Mouse (Mus musculus) lung, postnatal 4 days (tissue): ENCODE measurements around the gene Gal.

Experiments
- DNase-seq, 2 experiments: peaks; one replicate each; pipeline ENCODE4 v3.0.0; 2021

Gal gene

DNA sequence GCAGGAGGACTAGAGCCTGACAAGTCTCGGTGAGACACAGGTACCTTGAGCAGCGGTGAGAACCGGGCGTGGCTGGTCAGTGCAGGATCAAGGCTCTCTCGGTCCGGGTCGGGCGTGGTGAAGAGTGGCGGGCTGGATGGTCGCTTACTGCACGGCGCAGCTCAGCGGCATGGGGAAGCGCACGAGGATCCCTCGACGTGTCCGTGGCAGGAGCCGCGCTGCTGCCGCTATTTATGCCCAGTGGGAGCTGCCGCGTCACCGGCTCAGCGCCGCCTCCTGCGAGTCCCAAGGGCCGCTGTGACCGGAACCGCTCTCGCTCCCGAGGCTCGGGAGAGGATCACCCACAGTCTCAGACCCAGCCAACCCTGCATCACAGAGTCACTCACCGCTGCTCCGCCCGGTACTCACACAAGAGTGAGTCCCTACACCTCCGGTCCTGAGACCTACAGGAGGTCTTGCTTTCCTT is at the start of gene Gal:
Gene Gal (minus strand): TSS at position 277 of the 466 bp plus-strand sequence.
- peak; percentile 42 to 57 for DNase-seq

DNA sequence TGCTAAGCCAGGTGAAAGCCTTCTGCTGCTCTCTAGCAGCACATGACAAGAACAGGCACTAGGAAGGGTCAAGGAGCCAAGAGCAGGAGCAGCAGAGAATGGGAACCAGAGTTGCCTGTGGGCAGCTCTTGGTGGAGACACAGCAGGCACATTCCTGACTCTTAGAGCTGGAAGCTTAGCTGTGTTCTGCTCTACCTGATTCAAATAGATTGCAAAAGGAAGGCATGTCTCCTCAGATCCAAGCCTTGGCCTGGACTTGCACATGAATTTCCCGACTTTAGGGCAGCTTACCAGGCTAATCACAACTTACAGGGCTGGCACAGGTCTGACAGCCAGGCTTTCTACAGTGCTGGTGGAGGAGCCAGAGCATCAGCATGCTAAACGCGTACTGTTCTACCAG is 45.6 kb upstream of the Gal start:
- no peak for DNase-seq

DNA sequence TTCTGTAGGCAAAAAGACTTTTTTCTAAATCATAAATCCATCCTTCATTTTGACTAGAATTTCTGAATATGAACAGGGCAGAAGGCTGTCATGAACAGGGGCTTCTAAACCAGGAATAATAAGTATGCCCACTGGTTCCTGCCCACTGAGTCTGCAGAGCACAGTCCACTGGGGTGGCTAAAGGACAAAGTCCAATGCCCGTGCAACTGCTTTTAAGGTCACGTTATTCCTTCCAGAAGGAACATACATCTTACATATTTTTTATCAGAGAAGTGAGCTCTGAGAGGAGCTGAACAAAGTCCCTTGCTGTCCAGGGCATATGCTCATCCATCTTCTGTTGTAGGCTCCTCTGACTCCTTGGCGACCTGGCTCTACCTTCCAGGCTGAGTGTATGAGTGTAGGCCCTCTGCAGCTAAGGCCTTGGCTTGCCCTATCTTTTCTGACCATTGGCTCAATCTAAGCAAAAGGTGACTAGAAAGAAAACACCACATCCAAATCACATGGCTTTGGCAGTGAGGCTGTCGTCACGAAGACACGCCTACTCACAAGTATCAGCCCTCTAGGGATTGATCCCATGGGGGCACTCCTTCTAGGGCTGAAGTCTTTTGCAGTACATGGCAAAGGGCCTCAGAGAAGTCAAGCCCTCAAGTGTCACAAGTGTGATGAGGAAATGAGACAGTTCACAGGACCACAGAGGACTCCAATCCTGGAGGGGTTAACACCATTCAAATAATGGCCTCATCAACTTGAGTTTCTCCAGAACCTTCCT is 44.2 kb upstream of the Gal start:
- DNase-seq: no peak

DNA sequence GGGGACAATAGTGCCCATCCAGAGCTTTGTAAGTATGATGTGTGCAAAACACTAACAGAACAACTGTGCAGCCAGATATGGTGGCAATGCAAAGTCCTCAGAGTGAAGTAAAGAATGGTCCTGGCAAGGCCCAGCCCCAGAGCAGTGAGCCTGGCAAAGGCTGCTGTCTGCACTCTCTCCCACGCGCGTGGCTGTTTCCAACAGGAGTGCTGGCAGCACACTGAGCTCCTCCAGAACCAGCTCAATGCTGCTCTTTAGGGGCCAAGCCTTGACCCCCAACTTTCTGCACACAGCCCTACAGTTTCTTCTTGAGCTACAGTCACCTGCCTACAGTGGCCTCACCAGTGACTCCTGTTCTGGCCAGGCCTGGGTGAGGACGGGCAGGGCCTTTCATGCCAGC is 43.4 kb upstream of the Gal start:
- no peak for DNase-seq

DNA sequence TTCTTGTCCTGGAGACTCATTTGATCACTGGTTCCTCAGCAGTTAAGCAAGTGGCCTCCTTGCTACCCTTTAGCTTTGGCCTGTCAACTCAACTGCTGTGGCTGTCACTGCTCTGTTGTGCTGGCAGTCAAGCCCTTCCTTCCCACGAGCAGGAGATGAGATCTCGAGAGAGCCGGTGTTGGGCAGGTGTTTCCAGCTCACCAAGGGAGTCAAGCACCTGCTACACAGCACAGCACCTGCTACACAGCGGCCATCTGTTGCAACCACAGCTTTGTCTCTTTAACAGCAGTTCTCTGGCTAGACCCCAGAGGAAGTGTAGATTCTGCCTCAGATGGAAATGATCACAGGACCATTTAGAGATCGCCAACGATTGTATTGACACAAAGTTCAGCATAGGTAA is 37.3 kb upstream of the Gal start:
- no peak for DNase-seq

DNA sequence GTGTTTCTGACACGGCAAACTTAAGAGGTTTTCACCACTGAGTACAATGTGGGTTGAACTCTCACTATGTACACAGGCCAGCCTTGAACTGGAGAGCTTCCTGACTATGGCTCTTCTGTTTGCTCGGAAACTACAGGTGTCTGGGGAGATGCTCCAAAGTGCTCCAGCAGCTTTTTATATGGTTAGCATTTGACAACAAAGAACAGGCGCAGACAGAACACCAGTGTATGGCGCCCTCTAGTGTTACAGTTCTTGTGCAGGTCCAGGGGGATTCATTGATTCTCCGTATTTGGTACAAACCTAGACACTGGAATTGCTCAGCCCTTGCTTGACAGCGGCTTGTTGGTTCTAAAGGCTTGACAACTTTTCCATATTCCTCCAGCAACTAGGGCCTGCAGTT is 36.8 kb upstream of the Gal start:
- peak in 1 of 2 experiments; percentile 72 for DNase-seq

DNA sequence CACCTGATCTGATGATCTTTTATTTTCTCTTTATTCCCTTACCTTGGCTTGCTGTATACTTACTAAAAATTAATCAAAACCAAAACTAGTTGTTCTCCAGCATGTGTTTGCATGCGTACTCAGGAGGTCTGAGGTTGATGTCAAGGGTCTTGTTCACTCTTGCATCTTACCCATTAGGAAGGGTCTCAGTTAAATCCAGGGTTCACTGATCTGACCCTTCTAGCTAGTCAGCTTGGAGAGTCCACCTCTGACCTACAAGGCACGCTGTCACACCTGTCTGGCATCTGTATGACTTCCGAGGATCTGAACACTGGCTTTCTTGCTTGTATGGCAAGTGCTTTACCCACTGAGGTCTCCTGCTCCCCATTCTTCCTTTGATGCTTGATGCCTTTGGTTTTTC is 36.4 kb upstream of the Gal start:
- DNase-seq: no peak

DNA sequence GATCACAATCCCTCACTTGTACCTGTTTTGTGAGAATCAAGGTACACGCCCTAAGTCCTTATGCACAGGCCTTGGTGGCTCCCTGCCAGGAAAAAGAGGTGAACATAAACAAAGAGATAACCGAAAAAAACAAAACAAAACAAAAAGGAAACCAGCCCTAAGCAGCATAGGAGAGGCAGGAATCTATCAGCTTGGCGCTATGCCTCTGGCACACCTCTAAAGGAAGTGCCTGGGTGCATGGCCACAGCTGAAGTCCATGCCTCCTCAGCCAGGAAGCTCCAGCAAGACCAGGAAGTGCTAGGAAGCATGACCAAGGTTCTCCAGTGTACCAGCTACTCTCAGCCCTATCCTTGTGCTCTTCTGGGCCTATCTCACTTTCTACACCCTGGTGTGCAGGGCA is 34.9 kb upstream of the Gal start:
- DNase-seq: peak; percentile 26 to 56

DNA sequence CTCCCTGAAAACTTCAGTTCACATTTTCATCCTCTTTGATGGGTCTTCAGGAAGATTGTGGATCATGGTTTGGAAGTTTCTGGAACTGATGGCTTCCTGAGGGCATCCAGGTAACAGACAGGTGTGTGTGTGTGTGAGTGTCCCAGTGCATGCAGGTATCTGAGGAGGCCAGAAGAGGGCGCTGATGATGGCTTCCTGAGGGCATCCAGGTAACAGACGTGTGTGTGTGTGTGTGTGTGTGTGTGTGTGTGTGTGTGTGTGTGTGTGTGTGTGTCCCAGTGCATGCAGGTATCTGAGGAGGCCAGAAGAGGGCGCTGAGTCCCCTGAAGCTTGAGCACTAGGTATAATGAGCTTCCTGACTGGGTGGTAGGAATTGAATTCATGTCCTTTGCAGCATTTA is 33.0 kb upstream of the Gal start:
- no peak for DNase-seq

DNA sequence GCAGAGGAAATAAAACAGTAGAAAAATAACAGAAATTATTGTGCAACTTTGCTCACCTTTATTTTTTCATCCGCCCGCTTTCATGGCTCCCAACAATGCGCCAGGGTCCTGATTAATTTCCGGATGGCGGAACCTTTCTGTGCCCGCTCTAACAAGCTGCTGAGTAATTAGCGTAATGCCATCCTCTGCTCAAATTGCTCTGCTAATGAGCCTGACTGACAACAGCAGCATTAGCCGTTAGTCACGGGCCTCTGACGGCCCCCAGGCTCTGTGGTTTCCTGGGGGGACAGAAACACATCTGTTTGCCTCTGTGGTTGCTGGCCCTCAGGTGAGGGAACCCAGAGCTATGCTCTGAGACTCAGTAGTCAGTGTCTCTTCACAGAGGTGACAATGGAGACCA is 26.7 kb upstream of the Gal start:
- DNase-seq: no peak

DNA sequence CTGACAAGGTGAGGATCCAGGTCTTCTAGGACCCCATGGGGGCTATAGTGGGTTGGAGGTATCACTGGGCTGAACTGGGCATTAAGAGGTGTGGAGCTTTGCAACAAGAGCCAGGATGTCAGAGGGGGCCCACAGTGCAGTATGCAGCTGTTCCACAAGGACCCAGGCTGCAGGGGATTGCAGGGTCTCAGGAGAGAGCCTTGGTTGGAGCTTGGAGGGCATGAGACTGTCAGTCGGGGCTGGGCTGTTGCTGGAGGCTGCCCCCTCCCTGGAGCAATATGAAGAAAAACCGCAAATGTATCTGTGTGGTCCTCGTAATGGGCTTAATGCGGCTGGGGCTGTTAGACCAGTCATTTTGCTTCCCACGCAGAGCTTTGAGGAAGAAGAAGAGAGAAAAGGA is 26.3 kb upstream of the Gal start:
- no peak for DNase-seq

DNA sequence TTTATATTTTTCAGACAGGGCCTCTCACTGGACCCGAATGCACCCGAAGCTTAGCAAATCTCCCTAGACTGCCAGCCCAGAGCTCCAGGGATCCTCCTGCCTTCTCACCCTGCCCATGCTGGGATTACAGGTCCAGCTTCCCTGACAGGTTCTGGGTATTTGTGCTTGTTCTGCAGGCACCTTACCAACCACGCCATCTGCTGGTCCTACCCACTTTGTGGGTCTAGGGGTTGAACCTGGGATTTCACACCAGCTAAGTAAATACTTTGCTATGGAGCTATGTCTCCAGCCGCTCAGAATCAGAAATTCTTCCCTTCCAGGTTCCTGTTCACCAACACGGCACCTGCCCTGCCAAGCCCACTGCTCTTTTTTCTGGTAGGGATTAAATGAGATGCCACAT is 23.6 kb upstream of the Gal start:
- no peak for DNase-seq

DNA sequence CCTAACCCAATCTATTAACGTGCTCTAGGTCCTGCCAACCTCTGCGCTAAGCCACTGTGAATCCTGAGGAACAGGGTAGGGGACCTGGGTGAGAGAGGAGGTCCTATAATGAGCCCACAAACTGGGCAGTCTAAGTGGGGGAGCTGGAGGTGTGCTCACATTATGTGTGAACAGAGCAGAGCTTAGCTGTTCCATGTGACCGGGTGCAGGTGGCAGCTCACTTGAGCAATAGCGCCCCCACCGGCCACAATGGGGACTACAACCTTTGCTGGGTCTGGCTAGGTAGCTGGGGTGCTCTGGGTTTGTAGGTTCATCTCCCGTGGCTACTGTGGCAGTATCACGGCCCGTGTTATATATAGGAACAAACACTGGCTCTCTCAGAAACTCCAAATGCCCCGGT is 22.5 kb upstream of the Gal start:
- peak; percentile 42 to 51 for DNase-seq

DNA sequence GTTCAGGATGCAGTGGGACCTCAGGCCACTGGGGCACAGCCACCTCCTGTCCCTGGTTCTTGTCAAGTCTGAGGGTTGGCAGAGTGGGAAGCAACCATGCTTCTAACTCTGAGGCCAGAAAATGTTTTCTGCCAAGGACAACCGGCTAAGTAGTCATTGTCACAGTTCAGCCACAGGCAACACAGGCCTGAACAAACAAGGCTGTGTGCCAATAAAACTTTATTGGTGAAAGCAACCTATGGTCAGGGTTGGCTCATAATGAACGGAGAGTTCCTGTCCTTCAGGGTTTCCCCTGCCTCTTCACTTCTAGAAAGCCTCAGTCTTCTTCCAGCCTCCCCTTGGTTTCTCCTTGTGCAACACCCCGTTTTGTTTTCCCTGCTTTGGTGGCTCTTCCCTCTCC is 21.5 kb upstream of the Gal start:
- no peak for DNase-seq

DNA sequence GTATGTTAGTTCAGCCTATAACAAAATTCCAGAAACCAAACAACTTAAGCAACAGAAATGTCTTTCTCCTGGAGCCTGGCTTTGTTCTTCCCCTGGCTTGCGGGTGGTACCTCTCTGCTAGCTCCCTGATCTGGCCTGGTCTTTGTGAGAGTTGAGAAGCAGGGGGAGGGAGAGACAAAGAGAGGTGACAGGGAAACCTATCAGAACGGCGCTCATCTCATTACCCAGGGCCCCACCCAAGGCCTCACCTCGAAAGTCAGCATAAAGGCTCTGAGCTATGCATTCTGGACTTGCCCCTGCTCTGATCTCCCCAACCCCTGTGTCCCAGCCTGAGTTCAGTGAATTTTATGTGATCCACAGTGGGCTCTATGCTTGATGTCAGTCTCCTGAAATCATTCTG is 20.3 kb upstream of the Gal start:
- DNase-seq: no peak

DNA sequence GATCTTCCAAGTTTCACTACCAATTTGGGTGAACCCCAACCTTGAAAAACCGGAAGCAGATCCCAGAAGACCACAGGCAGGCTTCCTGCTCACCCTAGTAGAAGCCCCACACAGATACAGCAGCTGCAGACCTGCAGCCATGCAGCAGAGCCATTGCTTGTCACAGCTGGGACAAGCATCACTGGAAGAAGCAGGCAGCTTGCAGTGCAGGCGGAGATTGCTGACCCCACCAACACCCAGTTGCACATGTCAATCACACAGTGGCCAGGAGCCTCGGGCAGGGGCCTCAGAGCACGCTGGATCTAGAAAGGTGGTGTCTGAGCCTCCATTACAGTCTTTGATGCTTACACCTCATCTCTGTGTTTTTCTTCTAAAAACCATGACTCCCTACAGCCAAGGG is 19.8 kb upstream of the Gal start:
- no peak for DNase-seq

DNA sequence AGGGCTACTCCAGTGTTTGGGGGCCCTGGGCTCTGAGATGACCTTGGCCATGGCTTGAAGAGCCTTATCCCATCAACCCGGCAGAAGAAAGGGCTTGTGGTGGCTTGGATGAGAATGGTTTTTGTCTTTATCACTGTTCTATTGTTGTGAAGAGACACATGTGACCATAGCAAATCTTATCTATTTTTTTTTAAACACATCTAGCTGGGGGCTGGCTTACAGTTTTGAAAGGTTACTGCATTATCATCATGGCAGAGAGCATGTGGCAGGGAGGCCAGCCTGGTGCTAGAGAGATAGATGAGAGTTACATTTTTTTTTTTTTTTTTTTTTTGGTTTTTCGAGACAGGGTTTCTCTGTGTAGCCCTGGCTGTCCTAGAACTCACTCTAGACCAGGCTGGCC is 17.6 kb upstream of the Gal start:
- DNase-seq: no peak

DNA sequence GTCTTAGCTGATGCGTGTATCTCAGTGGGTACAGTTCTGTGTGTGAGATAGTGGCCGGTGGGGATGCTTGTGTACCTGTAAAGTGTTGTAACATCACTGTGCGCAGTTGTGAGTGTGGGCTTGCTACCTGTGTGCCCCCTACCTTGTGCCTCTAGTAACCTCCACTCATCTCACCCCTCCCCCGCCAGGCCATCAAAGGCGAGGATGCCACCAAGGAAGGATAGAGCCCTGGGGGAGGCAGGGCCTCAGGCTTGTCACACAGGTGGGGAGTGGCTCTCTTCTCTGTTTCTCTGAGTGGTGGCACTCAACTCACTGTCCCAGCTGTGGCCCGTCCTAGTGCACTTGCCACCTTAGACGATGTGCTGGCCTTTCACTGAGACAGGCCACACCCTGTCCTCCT is 16.7 kb upstream of the Gal start:
- no peak for DNase-seq

DNA sequence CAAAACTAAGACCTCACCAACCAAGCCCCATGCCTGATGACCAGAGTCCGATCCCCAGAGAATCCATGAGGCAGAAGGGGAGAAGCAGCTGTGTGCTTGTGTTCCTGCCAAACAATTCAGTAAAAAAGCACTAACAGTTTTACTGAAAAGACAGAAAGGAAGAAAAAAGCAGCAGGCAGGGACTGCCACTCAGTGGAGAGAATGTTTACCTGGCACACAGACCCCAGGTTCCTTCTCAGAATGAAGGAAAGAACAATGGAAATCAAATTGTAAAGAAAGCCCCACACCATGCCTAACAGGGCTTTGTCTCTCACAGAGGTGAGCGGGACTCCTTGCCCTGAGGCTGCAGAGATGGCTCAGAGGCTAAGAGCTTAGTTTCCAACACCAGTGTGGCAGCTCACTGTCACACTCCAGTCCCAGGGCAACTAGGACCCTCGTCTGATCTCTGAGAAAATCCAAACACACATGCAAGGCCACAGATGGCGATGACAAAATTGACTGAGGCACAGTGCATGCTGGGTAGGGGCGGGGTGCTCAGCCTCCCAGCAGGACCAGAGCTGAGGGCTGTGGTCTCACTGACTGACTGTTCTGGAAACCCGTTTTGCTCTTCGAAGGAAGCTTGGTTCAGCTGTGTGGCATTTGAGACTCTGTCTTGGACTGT is 14.9 kb upstream of the Gal start:
- DNase-seq: no peak

DNA sequence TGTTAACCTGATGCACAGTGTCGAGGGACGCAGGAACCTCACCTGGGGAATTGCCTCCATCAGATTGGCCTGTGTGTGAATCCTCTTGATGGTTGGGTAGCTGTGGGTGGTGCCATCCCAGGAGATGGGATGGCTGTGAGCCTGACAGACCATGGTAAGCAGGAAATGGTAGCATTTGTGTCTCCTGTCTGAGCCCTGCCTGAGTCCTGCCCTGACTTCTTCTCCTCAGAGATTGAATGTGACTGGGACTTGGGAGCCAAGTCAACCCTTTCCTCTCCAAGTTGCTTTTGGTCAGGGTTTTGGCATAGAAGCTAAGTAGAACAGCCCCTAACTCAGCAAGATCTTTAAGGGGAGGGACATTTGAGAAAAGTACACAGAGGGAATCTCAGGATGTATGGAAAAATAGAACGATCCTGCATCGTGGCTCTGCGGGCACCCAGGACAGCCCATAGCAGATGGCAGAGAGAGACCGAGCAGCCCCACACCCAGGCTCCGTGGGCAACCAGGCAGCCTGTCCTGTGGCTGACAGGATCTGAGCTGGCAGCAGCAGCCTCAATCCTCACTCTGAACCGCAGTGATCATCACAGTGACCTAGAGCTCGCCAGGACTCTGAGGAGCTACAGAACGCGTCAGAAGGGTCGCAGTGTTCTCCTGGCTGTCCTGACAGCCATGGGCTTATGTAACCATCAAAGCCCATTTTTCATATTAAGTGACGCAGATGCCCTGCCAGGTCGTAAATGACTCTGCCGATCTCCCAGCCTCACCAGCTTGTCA is 13.9 kb upstream of the Gal start:
- DNase-seq: no peak

DNA sequence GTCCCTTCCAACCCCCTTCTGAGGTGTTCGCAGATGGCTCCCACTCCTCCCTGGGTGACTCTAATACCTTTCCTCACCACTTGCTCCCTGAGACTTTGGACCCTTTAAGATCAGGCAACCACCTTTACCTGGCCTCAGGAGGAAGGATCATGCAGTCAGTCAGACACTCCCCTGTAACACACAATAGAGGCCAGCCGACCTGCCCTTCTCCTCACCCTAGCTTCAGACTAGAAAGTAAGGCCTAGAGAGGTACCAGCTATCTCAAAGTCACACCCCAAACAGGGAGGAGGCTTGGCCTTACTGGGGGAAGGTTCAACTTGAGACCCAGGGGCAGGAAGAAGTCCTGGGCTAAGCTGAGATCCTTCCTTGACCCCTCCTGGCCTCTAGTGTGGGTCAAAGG is 9.9 kb upstream of the Gal start:
- no peak for DNase-seq

DNA sequence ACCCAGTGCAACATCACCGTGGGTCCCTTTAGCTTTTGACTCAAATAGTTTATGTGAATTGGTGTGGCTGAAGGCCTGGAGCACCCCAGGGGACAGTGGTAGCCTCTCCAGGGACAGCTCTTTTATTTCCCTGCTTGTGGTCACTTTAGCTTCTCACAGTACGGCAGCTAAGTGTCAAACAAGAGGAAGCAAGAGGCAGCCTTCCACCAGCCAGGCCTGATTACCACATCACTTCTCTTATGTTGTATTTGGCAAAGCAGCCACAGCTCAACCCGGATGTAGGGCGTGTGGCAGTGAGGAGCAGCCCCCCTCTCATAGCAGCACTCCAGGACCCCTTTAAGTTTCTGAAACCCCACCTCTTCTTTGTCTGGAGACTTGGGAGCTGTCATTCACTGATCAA is 8.6 kb upstream of the Gal start:
- DNase-seq: peak; percentile 47 to 59

DNA sequence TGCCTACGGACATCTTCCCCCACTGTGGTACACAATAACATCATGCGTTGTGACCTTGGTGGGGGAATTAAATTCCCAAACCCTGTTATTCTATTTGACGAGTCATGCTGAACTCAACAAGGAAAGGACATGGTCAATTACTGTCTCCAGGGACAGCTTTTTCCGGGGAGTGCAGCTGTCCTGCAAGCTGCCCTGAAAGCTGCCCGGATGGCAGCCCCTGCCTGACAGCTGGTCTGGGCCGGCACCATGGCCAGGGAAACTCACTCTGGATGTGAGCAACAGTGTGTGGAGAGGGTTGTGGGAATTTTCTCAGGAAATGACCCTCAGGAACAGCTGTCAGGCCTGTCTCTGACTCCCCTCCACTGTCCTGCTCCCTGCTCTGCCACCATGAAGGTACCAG is 8.1 kb upstream of the Gal start:
- DNase-seq: peak in 1 of 2 experiments; percentile 69

DNA sequence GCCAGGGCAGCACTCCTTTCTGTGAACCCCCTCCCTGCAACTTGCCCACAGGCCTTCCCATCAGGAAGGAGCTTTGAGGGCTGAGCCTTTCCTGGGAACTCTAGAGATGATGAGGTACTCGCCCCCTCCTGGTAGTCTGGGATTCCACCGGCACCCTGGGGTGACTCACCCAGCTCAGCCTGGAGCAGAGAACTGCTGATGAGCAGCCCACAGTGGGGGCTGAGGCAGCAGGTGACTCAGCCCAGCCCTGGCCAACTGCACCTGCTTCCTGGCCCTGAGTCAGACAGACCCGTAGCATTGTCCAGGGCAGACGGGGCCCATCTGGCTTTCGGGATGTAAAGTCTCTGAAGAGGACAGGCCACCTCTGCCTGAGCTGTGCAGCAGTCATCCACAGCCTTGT is 4.9 kb upstream of the Gal start:
- no peak for DNase-seq
